Mouse (Mus musculus) embryonic fibroblast, embryonic 13.5 days (primary cell): Measurements from ENCODE around the gene Zranb2. TPM values are rescaled to one million over a fixed set of nuclear protein-coding genes. Genes with fewer than 3 reads are reported as not detected.

Experiments used
- H3K27ac ChIP-seq: 2 replicates; pipeline ENCODE4 v1.5.1; 2012; ENCODE audit warnings: low read length, control low read depth, inconsistent platforms; ENCODE audit not compliant: insufficient read depth
- H3K4me1 ChIP-seq: 2 replicates; pipeline ENCODE4 v1.6.1; 2011; ENCODE audit warnings: low read length; ENCODE audit not compliant: control insufficient read depth, insufficient read depth
- H3K4me3 ChIP-seq: 2 replicates; pipeline ENCODE4 v1.5.1; 2011; ENCODE audit warnings: mild to moderate bottlenecking, control low read depth, low read length; ENCODE audit not compliant: insufficient read depth
- CTCF ChIP-seq: IDR thresholded peaks from 2 replicates; pipeline ENCODE4 v1.5.1; 2011; ENCODE audit warnings: mild to moderate bottlenecking, control low read depth, low read length, moderate library complexity, borderline replicate concordance; ENCODE audit not compliant: insufficient read depth
- POLR2A ChIP-seq: IDR thresholded peaks from 2 replicates; pipeline ENCODE4 v1.6.1; 2011; ENCODE audit warnings: low read depth, mild to moderate bottlenecking, control low read depth, low read length, moderate library complexity
- polyA plus RNA-seq: library from polyadenylated mRNA; stranded (reverse); fragments of >200 nt; gene quantifications from 2 replicates; pipeline ENCODE4 v1.2.4, GENCODE M21; 2011; ENCODE audit warnings: low read depth; ENCODE audit not compliant: missing spikeins, insufficient read length

Gene Zranb2
- polyA plus RNA-seq, 1 experiment, result 146 TPM

GRCm38 (mm10) chr3:157578469-157579170 is 44.7 kb downstream of the Zranb2 start:
- H3K4me1 ChIP-seq, result no peaks in the 10 kb centered on the region
- H3K27ac ChIP-seq, result no peak overlapping the region
- TF ChIP-seq CTCF, result no peak
- H3K4me3 ChIP-seq, result no peak overlapping the region

- Histone ChIP-seq H3K4me1 (no peaks in the 10 kb centered on the region), H3K4me3 (no peak overlapping the region), H3K27ac (no peak overlapping the region)
- TF ChIP-seq CTCF, result no peak
- no peak for TF ChIP-seq POLR2A
Observed at GRCm38 (mm10) chr3:157579376-157579775, 45.4 kb downstream of the Zranb2 start.

GRCm38 (mm10) chr3:157580299-157580698 is 46.3 kb downstream of the Zranb2 start:
- no peak for TF ChIP-seq CTCF
- no peak for TF ChIP-seq POLR2A
- Histone ChIP-seq H3K27ac (no peak overlapping the region), H3K4me1 (no peaks in the 10 kb centered on the region), H3K4me3 (no peak overlapping the region)

- Histone ChIP-seq H3K4me3 (no peak overlapping the region), H3K27ac (no peak overlapping the region), H3K4me1 (no peaks in the 10 kb centered on the region)
- TF ChIP-seq POLR2A (no peak), CTCF (no peak)
Observed at GRCm38 (mm10) chr3:157581755-157582154, 47.8 kb downstream of the Zranb2 start.

- no peak for TF ChIP-seq POLR2A
- no peak for TF ChIP-seq CTCF
- Histone ChIP-seq H3K27ac (no peak overlapping the region), H3K4me3 (no peak overlapping the region), H3K4me1 (no peaks in the 10 kb centered on the region)
Observed at GRCm38 (mm10) chr3:157582626-157583405, 48.9 kb downstream of the Zranb2 start.

- Histone ChIP-seq H3K4me1 (no peaks in the 10 kb centered on the region), H3K27ac (no peak overlapping the region), H3K4me3 (no peak overlapping the region)
- TF ChIP-seq CTCF (no peak), POLR2A (no peak)
Observed at GRCm38 (mm10) chr3:157597837-157598379, 63.9 kb downstream of the Zranb2 start.

Other genes with a start within 250 kb of the Zranb2 start
- 0.20 and 0.54 TPM in 2 replicates for gene Ptger3, start 32.7 kb downstream of the Zranb2 start, polyA plus RNA-seq